Mouse (Mus musculus): ENCODE data around the gene Tmem189. TPM values are rescaled to one million over a fixed set of nuclear protein-coding genes. Genes with fewer than 3 reads are reported as not detected.

Gene Tmem189
- polyA plus RNA-seq, 1 experiment from 2014 or later, result 38.7 TPM

DNA sequence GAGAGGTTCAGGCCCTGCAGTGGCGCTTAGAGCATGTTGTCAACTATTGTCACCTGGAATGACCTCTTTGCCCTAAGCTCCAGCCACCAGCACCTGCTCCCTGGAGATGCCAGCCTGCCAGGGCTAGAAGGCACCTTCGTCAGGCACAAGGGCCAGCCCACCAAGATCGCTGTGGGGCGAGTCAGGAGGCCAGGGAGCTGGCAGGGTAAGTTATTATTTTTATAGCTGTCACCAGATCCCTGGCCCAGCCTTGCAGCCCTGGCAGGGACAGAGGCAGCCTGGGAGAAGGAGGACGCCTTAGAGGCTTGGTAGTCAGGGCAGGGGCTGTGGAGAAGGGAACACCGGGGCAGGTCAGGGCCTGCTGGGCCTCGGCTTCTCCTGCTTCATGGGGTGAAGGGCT, 6.5 kb upstream of the Tmem189 start:
- Histone ChIP-seq H3K9me3 (replicated peaks; ENCODE audit: control insufficient read depth, low read length) (no peaks in the 10 kb centered on the region), H3K4me3 (ENCODE audit: low read depth, low read length) (no peak overlapping the region), H3K4me2 (no peak overlapping the region), H3K27me3 (ENCODE audit: control insufficient read depth, insufficient read depth, low read length) (no peaks in the 10 kb centered on the region; the same call in 1 of the 2 replicates), H3K27ac (ENCODE audit: low read depth, low read length) (no peak overlapping the region), H3K36me3 (ENCODE audit: control insufficient read depth, insufficient read depth, low read length) (no peaks in the 10 kb centered on the region), H3K9ac (ENCODE audit: low read depth, low read length) (no peak overlapping the region), H3K4me1 (ENCODE audit: control insufficient read depth, insufficient read depth, low read length) (peaks cover 8% of the 10 kb centered on the region)
- ATAC-seq (replicated peaks; ENCODE audit: insufficient number of reproducible peaks, low FRiP score, low TSS enrichment), result no peak
- 86% methylated on average over 7 of the region's 7 CpGs for WGBS (ENCODE audit: insufficient replicate concordance)

DNA sequence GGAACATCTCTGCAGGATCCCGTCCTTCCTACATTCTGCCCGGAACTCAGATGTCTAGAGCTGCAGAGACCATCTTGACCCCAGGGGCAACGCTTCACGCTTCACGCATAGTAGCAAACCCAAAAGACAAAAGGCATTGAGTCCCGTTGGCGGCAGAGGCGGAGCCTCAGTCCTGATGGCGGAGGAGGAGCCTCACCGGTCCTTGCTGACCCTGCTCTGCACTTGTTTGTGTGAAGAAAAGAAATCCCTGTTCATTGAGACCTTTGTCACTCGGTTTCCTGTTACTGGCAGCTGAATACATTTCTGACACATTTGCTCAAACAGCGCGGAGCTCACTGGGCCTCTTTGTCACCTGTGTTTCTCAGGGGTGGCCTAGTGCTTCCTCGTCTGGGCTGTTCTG, 5.9 kb upstream of the Tmem189 start:
- H3K9ac ChIP-seq (ENCODE audit: low read depth, low read length), result no peak overlapping the region
- H3K9me3 ChIP-seq (replicated peaks; ENCODE audit: control insufficient read depth, low read length), result no peaks in the 10 kb centered on the region
- H3K4me2 ChIP-seq, result no peak overlapping the region
- H3K27me3 ChIP-seq (ENCODE audit: control insufficient read depth, insufficient read depth, low read length), result no peaks in the 10 kb centered on the region; the same call in 1 of the 2 replicates
- no peak overlapping the region for H3K27ac ChIP-seq (ENCODE audit: low read depth, low read length)
- 84% methylated on average over 14 of the region's 14 CpGs for WGBS (ENCODE audit: insufficient replicate concordance)
- H3K4me3 ChIP-seq (ENCODE audit: low read depth, low read length), result no peak overlapping the region
- no peaks in the 10 kb centered on the region for H3K36me3 ChIP-seq (ENCODE audit: control insufficient read depth, insufficient read depth, low read length)
- ATAC-seq (replicated peaks; ENCODE audit: insufficient number of reproducible peaks, low FRiP score, low TSS enrichment), result no peak
- peaks cover 14% of the 10 kb centered on the region for H3K4me1 ChIP-seq (ENCODE audit: control insufficient read depth, insufficient read depth, low read length)

DNA sequence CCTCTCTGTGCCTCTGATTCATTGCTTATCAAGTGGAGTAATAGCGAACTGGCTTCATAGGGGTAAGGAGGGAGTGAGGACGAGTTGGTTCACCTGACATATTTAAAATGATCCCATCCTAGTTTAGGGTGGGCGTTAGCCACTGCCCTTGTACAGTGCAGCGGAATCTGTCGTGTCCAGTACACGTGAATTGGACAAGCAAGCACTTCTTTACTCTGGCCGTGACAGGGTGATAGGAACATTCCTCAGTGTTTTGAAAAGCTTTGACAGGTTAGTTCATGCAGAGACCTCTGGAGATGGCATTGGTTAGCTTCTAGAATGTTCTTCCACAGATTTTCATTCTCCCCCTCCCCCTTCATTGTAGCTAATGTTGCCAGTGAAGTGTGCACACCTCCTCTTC, 5.3 kb upstream of the Tmem189 start:
- Histone ChIP-seq H3K4me2 (no peak overlapping the region), H3K27me3 (ENCODE audit: control insufficient read depth, insufficient read depth, low read length) (no peaks in the 10 kb centered on the region; the same call in 1 of the 2 replicates), H3K4me3 (ENCODE audit: low read depth, low read length) (no peak overlapping the region), H3K4me1 (ENCODE audit: control insufficient read depth, insufficient read depth, low read length) (peaks cover 16% of the 10 kb centered on the region), H3K9ac (ENCODE audit: low read depth, low read length) (no peak overlapping the region), H3K36me3 (ENCODE audit: control insufficient read depth, insufficient read depth, low read length) (no peaks in the 10 kb centered on the region), H3K9me3 (replicated peaks; ENCODE audit: control insufficient read depth, low read length) (no peaks in the 10 kb centered on the region), H3K27ac (ENCODE audit: low read depth, low read length) (no peak overlapping the region)
- no peak for ATAC-seq (replicated peaks; ENCODE audit: insufficient number of reproducible peaks, low FRiP score, low TSS enrichment)
- WGBS (ENCODE audit: insufficient replicate concordance), result 91% methylated on average over 7 of the region's 7 CpGs

DNA sequence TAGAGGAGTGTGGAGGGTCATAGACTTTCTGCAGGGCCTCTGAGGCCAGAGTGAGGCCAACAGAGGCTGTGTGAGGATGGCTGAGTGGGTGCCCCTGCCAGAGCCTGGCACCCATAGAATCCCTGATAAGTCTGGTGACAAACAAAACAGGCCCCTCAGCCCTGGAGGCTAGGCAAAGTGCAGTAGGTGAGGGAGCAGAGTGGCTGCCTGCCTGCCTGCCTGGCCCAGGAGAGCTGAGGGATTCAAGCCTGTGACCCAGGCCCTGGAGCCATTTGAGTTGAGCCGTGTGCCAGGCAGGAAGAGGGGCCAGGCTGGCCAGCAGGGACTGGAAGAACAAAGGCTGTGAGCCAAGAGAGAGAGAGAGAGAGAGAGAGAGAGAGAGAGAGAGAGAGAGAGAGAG, 4.6 kb upstream of the Tmem189 start:
- 73% methylated on average over 1 of the region's 1 CpGs for WGBS (ENCODE audit: insufficient replicate concordance)
- no peaks in the 10 kb centered on the region for H3K9me3 ChIP-seq (replicated peaks; ENCODE audit: control insufficient read depth, low read length)
- H3K27ac ChIP-seq (ENCODE audit: low read depth, low read length), result no peak overlapping the region
- no peak overlapping the region for H3K4me2 ChIP-seq
- H3K9ac ChIP-seq (ENCODE audit: low read depth, low read length), result no peak overlapping the region
- no peak overlapping the region for H3K4me3 ChIP-seq (ENCODE audit: low read depth, low read length)
- H3K27me3 ChIP-seq (ENCODE audit: control insufficient read depth, insufficient read depth, low read length), result no peaks in the 10 kb centered on the region; the same call in 1 of the 2 replicates
- no peak for ATAC-seq (replicated peaks; ENCODE audit: insufficient number of reproducible peaks, low FRiP score, low TSS enrichment)
- no peaks in the 10 kb centered on the region for H3K36me3 ChIP-seq (ENCODE audit: control insufficient read depth, insufficient read depth, low read length)
- H3K4me1 ChIP-seq (ENCODE audit: control insufficient read depth, insufficient read depth, low read length), result peaks cover 16% of the 10 kb centered on the region

DNA sequence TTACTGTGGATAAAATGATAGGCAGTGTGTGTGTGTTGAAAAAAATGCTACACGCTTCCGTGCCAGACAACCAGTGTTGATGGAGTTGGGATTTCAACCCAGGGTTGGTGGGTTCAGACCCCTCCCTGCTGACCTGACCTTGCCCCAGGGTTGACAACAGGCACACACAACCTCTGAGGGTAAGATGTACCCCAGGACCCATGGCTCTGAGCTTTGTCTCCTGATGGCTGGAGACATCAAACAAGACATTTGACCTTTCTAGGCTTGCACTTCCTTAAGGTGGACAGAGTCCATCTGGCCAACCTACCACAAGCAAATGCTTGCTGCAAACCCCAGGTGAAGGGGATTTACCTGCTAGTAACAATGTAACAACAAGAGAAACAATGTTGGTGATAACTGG, 3.9 kb upstream of the Tmem189 start:
- no peaks in the 10 kb centered on the region; the same call in 1 of the 2 replicates for H3K27me3 ChIP-seq (ENCODE audit: control insufficient read depth, insufficient read depth, low read length)
- no peak overlapping the region for H3K9ac ChIP-seq (ENCODE audit: low read depth, low read length)
- H3K4me2 ChIP-seq, result no peak overlapping the region
- peaks cover 16% of the 10 kb centered on the region for H3K4me1 ChIP-seq (ENCODE audit: control insufficient read depth, insufficient read depth, low read length)
- H3K9me3 ChIP-seq (replicated peaks; ENCODE audit: control insufficient read depth, low read length), result no peaks in the 10 kb centered on the region
- WGBS (ENCODE audit: insufficient replicate concordance), result 78% methylated on average over 2 of the region's 2 CpGs
- ATAC-seq (replicated peaks; ENCODE audit: insufficient number of reproducible peaks, low FRiP score, low TSS enrichment), result no peak
- no peak overlapping the region for H3K27ac ChIP-seq (ENCODE audit: low read depth, low read length)
- H3K36me3 ChIP-seq (ENCODE audit: control insufficient read depth, insufficient read depth, low read length), result no peaks in the 10 kb centered on the region
- H3K4me3 ChIP-seq (ENCODE audit: low read depth, low read length), result no peak overlapping the region

DNA sequence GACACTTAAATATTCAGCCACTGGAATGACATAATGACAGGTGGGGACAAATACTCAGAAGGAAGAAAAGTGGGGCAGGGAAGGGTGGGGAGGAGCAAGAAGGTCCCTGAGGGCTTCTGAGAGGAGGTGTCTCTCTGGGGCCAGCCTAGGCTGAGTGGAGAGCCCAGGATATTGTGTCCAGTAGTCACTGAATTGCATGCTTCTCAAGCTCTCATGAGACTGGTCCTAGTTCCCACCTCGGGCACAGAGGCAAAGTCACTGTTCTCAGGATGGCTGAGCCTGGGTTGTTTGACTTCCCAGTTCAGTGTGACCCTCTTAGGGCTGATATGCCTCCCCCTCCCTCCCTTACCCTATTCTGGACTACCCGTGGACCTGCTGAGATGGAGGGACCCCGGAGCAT, 3.2 kb upstream of the Tmem189 start:
- H3K9ac ChIP-seq (ENCODE audit: low read depth, low read length), result no peak overlapping the region
- 60% methylated on average over 3 of the region's 3 CpGs for WGBS (ENCODE audit: insufficient replicate concordance)
- no peak overlapping the region for H3K4me2 ChIP-seq
- H3K36me3 ChIP-seq (ENCODE audit: control insufficient read depth, insufficient read depth, low read length), result no peaks in the 10 kb centered on the region
- no peak overlapping the region for H3K4me3 ChIP-seq (ENCODE audit: low read depth, low read length)
- no peak for ATAC-seq (replicated peaks; ENCODE audit: insufficient number of reproducible peaks, low FRiP score, low TSS enrichment)
- peaks cover 18% of the 10 kb centered on the region for H3K4me1 ChIP-seq (ENCODE audit: control insufficient read depth, insufficient read depth, low read length)
- no peaks in the 10 kb centered on the region for H3K9me3 ChIP-seq (replicated peaks; ENCODE audit: control insufficient read depth, low read length)
- H3K27ac ChIP-seq (ENCODE audit: low read depth, low read length), result no peak overlapping the region
- H3K27me3 ChIP-seq (ENCODE audit: control insufficient read depth, insufficient read depth, low read length), result peaks cover 3% of the 10 kb centered on the region

DNA sequence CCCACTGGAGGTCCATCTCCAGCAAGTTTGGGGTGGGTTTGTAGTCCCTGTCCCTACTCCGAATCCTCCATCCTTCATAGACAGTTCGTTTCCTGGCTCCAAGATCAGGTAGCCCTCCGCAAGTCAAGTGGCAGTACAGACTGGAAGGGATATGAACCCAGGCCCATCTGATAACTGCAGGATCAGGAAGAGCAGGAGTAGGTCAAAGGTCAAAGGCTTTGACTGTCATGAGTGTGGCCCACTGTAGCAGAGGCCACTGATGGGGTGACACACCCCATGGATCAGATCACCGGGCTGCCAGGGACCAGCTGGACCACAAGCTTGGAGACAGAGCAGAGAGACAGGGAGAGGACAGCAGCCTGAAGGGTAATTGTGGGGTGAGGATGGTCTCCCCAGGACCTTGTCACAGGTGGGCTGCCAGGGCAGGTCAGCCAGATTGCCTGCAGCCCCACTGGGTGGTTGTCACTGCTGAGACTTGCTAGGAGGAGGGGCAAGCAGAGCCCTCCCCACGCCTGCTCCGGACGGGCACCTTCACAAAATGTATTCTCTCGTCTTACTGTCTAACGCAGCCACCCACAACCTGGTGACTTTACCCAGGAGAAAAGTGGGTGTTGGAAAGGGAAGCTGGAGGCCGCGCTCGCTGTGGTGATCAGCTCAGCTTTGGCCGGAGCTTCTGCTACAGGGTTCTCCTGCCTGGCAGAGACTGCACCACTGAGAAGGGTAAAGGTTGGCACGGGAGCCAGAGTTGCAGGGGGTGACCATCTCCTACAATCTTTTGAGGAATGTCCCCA, 2.4 kb upstream of the Tmem189 start:
- ATAC-seq (replicated peaks; ENCODE audit: insufficient number of reproducible peaks, low FRiP score, low TSS enrichment), result no peak
- no peak overlapping the region; the same call in 1 of the 2 replicates for H3K4me2 ChIP-seq
- H3K4me1 ChIP-seq (ENCODE audit: control insufficient read depth, insufficient read depth, low read length), result peaks cover 17% of the 10 kb centered on the region
- peak overlapping the region; percentile 16; the same call in 1 of the 2 replicates for H3K9ac ChIP-seq (ENCODE audit: low read depth, low read length)
- H3K27me3 ChIP-seq (ENCODE audit: control insufficient read depth, insufficient read depth, low read length), result peaks cover 10% of the 10 kb centered on the region
- no peak overlapping the region for H3K27ac ChIP-seq (ENCODE audit: low read depth, low read length)
- no peak overlapping the region for H3K4me3 ChIP-seq (ENCODE audit: low read depth, low read length)
- no peaks in the 10 kb centered on the region for H3K36me3 ChIP-seq (ENCODE audit: control insufficient read depth, insufficient read depth, low read length)
- WGBS (ENCODE audit: insufficient replicate concordance), result 89% methylated on average over 14 of the region's 14 CpGs
- no peaks in the 10 kb centered on the region for H3K9me3 ChIP-seq (replicated peaks; ENCODE audit: control insufficient read depth, low read length)

DNA sequence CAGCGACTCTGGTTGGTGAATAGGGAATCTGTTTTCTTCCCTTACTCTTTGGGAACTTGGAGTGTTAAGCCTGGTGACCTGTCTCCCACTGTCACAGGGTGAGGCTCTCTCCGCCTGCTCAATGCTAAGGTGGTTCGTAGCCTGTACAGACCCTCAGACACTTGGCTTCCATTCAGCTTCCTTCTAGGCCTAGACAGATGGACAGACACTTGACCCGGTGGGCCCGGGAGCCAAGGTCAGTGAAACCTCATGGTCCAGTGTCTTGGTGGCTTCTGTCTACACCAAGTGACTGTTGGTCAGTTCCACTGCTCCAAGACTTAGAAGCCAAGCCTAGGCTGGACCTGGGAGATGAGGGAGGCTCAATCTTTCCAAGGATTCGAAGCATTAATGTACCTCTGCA, 1.8 kb upstream of the Tmem189 start:
- 87% methylated on average over 6 of the region's 6 CpGs for WGBS (ENCODE audit: insufficient replicate concordance)
- Histone ChIP-seq H3K36me3 (ENCODE audit: control insufficient read depth, insufficient read depth, low read length) (no peaks in the 10 kb centered on the region), H3K27me3 (ENCODE audit: control insufficient read depth, insufficient read depth, low read length) (peaks cover 14% of the 10 kb centered on the region), H3K9ac (ENCODE audit: low read depth, low read length) (peak overlapping the region; percentile 16; the same call in 1 of the 2 replicates), H3K4me1 (ENCODE audit: control insufficient read depth, insufficient read depth, low read length) (peaks cover 17% of the 10 kb centered on the region), H3K4me3 (ENCODE audit: low read depth, low read length) (0 out of 2 replicates have a peak overlapping the region, but pooled peaks have one; percentile 73), H3K9me3 (replicated peaks; ENCODE audit: control insufficient read depth, low read length) (no peaks in the 10 kb centered on the region), H3K4me2 (peak overlapping the region; percentile 98), H3K27ac (ENCODE audit: low read depth, low read length) (no peak overlapping the region)
- no peak for ATAC-seq (replicated peaks; ENCODE audit: insufficient number of reproducible peaks, low FRiP score, low TSS enrichment)

DNA sequence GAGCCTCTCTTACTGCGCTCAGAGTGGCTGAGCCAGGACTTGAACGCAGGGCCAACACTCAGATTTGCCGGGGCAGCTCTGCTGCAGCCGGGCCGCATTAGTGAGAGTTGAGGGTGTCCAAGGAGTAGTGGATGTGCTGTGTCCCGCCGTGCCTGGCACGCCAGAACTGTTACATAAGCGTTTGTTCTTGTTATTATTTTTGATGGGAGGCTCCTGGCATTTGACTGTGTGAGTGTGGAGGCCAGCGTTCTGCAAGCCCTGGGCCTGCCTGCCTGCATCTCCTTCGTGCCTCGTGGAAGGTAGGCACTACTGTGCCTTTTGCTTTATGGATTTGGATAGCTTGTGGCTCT, 1.3 kb upstream of the Tmem189 start:
- Histone ChIP-seq H3K27me3 (ENCODE audit: control insufficient read depth, insufficient read depth, low read length) (peaks cover 14% of the 10 kb centered on the region), H3K36me3 (ENCODE audit: control insufficient read depth, insufficient read depth, low read length) (no peaks in the 10 kb centered on the region), H3K4me2 (peak overlapping the region; percentile 98), H3K4me3 (ENCODE audit: low read depth, low read length) (peak overlapping the region; percentile 73), H3K4me1 (ENCODE audit: control insufficient read depth, insufficient read depth, low read length) (peaks cover 17% of the 10 kb centered on the region), H3K9me3 (replicated peaks; ENCODE audit: control insufficient read depth, low read length) (no peaks in the 10 kb centered on the region), H3K9ac (ENCODE audit: low read depth, low read length) (no peak overlapping the region), H3K27ac (ENCODE audit: low read depth, low read length) (no peak overlapping the region)
- WGBS (ENCODE audit: insufficient replicate concordance), result 84% methylated on average over 12 of the region's 12 CpGs
- no peak for ATAC-seq (replicated peaks; ENCODE audit: insufficient number of reproducible peaks, low FRiP score, low TSS enrichment)
